Mouse (Mus musculus): ENCODE data around the gene Tlr6.

Tlr6 gene

DNA sequence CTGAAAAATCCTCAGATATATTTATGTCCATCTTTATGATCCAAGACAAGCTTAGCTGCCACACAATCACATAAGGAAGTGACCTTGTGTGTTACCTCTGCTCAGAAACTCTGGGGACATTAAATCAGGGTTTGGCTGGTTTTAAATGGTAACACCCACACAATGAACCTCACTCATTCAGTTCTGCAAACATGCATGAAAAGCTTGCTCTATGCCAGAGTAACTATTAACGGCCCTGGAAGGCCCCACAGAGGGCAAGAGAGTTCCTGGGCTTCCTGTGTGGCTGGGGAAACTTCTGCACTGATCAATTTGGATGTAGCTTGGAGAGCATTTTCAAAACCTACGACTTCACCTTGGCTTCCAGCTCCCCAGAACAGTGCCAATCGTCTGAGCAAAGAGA lies 27.7 kb downstream of the Tlr6 start:
- DNase-seq (ENCODE audit: low spot score in 2 of 2), result no peak

- peak in 1 of 2 experiments; percentile 28 for DNase-seq (ENCODE audit: low spot score in 2 of 2)
These were observed 37.0 kb downstream of the Tlr6 start for GRCm38 (mm10) chr5:64922891-64923381.

- no peak for DNase-seq (ENCODE audit: low spot score in 2 of 2)
These were observed 41.0 kb downstream of the Tlr6 start for GRCm38 (mm10) chr5:64918616-64919597.

GRCm38 (mm10) chr5:64917721-64918120 lies 42.2 kb downstream of the Tlr6 start:
- no peak for DNase-seq (ENCODE audit: low spot score in 2 of 2)

- DNase-seq (ENCODE audit: low spot score in 2 of 2), result no peak
These were observed 42.7 kb downstream of the Tlr6 start for GRCm38 (mm10) chr5:64917161-64917560.

DNA sequence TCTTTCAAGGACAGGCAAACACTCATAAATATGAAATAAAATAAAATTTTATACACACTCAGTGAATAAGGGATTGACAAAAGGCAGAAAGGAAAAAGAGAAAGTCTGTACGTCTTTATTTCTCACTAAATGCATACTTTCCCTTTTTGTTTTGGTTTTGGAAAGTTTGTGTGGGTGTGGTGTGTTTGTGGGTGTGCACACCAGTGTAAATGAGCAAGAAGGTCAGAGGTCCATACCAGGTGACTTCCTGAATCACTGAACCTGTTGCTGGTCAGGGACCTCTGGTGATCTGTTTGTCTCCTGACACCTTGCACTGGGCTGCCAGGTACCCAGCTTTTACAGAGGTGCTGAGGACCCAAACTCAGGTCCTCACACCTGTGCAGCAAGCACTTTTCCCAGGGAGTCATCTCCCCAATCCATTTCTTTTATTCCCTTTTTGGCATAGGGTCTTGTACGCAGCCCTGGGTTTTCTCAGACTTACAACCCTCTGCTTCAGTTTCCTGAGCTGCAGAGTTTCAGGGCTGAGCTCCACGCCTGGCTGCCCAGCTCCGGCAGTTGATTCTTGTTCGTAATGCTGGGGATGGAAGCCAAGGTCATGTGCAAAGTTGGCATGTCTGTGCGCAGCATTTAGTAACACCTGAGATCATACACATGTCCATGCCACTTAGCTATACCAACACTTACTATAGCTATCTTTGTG lies 51.2 kb downstream of the Tlr6 start:
- DNase-seq (ENCODE audit: low spot score in 2 of 2), result peak in 1 of 2 experiments; percentile 26

DNA sequence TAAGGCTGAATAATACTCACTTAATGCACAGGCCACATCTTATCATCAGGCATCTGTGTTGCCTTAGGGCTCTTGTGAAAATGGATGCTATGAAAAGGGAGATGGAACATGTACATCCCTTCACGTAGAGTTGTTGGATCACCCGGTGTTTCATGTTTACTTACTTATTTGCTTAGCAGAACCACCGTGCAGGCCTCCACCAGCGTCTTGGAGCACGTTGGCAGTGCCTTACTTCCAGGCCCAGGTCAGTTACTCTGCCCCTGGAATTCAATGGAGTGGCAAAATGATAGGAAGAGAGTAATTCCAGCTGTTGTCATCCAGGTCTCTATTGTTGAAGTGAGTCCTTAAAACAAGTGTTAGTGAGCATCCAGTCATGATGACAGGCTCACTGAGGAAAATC lies 52.0 kb downstream of the Tlr6 start:
- no peak for DNase-seq (ENCODE audit: low spot score in 2 of 2)

GRCm38 (mm10) chr5:64905516-64906271 lies 54.2 kb downstream of the Tlr6 start:
- DNase-seq (ENCODE audit: low spot score in 2 of 2), result peak in 1 of 2 experiments; percentile 55
